Comparison of ENCODE assay signal across 12 mouse cellular contexts in the genomic region with DNA sequence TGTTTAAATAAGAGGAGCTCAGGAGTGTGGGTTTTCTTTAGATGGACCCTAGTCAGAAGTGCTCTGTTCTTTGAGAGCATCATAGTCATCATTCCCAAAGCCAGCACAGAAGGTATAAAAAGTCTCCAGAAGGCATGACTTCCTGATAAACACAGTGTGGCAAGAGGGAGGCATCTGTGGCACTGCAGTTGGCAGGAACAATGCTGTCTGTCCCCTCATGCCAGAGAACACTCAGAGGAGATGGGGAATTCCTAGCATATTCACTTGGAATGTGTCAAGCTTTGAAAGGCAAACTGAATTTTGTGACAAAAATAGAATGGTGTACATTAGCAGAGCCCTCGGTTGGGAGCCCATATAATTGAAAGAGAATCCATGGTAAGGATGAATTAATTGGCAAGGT.
A peak's percentile ranks its signal among the peaks of the same experiment; 100 is the strongest.
DNase-seq lines count a peak whose midpoint lies in the region; ATAC-seq and TF ChIP-seq lines count a peak whose summit lies in the region.
"Had no signal": no experiment of that assay in that cellular context is flagged by ENCODE, and none has a peak within 500 bp of the region (broad histone marks: within the 10 kb centered on the region; RNA-seq: fewer than 3 reads in every experiment).

No protein-coding gene starts in this region.

- ATAC-seq in heart, embryonic 15.5 days (replicated peaks; ENCODE audit: insufficient number of reproducible peaks, insufficient read depth, low FRiP score, low read depth): no peak
- no peak for ATAC-seq in activated CD4-positive, CD25-positive, alpha-beta regulatory T cell, adult 4 months

- no peaks in the 10 kb centered on the region for H3K27me3 ChIP-seq in heart, embryonic 15.5 days
- H3K27me3 ChIP-seq: embryonic facial prominence, embryonic 12.5 days; stomach, embryonic 15.5 days had no signal

- no peak for DNase-seq in heart, postnatal 36 days
- peak; percentile 87 for DNase-seq in brain, embryonic 14.5 days (ENCODE audit: low read depth)
- peak; percentile 62 for DNase-seq in cerebellum, adult 9-11 months
- DNase-seq in layer of hippocampus, postnatal 14 days (ENCODE audit: low spot score in 2 of 2): peak; percentile 44 to 80
- DNase-seq in gastrocnemius, postnatal 36 days: no peak
- DNase-seq: gastrocnemius, postnatal 14 days; kidney, postnatal 25 days had no signal

- 0 out of 2 replicates have a peak overlapping the region, but pooled peaks have one; percentile 10 for H3K4me2 ChIP-seq in heart, embryonic 15.5 days
- H3K4me2 ChIP-seq: embryonic facial prominence, embryonic 12.5 days; stomach, embryonic 15.5 days had no signal

- 29% methylated on average over 1 of the region's 1 CpGs for WGBS in heart, embryonic 15.5 days

- H3K36me3 ChIP-seq in heart, embryonic 15.5 days: no peaks in the 10 kb centered on the region
- H3K36me3 ChIP-seq: embryonic facial prominence, embryonic 12.5 days; stomach, embryonic 15.5 days had no signal

- no peaks in the 10 kb centered on the region for H3K9me3 ChIP-seq in heart, embryonic 15.5 days (replicated peaks)
- H3K9me3 ChIP-seq: embryonic facial prominence, embryonic 12.5 days; stomach, embryonic 15.5 days had no signal

- TF ChIP-seq POLR2A in brain, embryonic 14.5 days (IDR thresholded peaks at IDR 0.05; ENCODE audit: borderline replicate concordance, extremely low read depth, insufficient read depth, insufficient read length, poor library complexity, severe bottlenecking): no peak

- peaks cover 14% of the 10 kb centered on the region for H3K4me1 ChIP-seq in heart, embryonic 15.5 days (replicated peaks)
- H3K4me1 ChIP-seq: embryonic facial prominence, embryonic 12.5 days; stomach, embryonic 15.5 days had no signal

- H3K27ac ChIP-seq in heart, embryonic 15.5 days: peak overlapping the region; percentile 77
- H3K27ac ChIP-seq: embryonic facial prominence, embryonic 12.5 days; liver, embryonic 14.5 days; stomach, embryonic 15.5 days had no signal

- intact Hi-C loops in heart, postnatal 36 days (cut with DNase I): no loop called here
- intact Hi-C loops in gastrocnemius, postnatal 36 days (cut with DNase I): no loop called here

- H3K4me3 ChIP-seq in heart, embryonic 15.5 days: no peak overlapping the region
- H3K4me3 ChIP-seq: embryonic facial prominence, embryonic 12.5 days; stomach, embryonic 15.5 days had no signal

- H3K9ac ChIP-seq in heart, embryonic 15.5 days: no peak overlapping the region
- H3K9ac ChIP-seq: embryonic facial prominence, embryonic 12.5 days; liver, embryonic 14.5 days; stomach, embryonic 15.5 days had no signal

- TF ChIP-seq CTCF in brain, embryonic 14.5 days (IDR thresholded peaks at IDR 0.05; ENCODE audit: borderline replicate concordance, extremely low read depth, insufficient read depth, insufficient read length): no peak

Comparison
In these comparisons a context has a peak if more than half of its experiments do, and no peak if none do; other contexts are left out.
1. DNase-seq: peak in brain, embryonic 14.5 days (single experiment), cerebellum, adult 9-11 months (single experiment) and layer of hippocampus, postnatal 14 days (2 of 2); none in heart, postnatal 36 days (0 of 2) and gastrocnemius, postnatal 36 days (0 of 2).